Mouse (Mus musculus): ENCODE data around the gene Tenm3. TPM values are rescaled to one million over a fixed set of nuclear protein-coding genes. Genes with fewer than 3 reads are reported as not detected.

Gene Tenm3
- polyA plus RNA-seq, 1 experiment: 3.1 TPM

DNA sequence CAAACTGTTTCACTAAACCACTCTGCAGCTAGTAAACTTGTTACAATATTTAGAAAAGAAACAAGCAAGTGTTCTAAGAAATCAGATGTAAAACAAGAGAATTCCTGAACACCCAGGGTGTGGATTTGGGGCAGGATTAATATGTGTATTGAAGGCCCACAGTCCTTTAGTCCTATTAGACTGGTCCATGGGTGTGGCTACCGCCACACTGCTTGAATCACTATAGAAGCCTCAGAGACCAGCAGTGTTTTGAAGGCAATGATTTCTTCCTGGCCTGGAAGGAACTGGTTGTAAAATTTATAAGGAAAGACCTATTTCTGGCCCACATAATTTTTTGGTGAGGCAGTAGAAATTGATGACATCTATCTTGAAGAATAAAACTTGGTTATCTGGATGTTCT, 33.1 kb downstream of the Tenm3 start:
- DNase-seq (ENCODE audit: low read depth): no peak

DNA sequence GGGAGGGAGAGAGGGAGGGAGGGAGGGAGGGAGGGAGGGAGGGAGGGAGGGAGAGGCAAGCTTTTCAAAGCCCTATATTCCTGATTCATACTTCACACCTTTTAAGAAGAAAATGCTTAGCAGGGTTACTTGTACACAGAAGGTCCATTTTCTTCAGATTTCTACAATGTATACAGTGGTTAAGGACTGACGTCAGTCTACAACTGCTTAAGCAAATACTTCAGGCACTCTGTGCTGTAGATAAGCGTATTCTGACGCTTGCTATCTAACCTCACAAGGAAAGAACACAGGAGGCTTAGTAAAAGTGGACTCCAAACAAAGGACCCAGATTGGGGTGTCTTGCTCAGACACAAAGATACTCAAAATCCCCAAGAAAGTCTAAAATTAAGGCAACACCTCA, 34.6 kb downstream of the Tenm3 start:
- no peak for DNase-seq (ENCODE audit: low read depth)

DNA sequence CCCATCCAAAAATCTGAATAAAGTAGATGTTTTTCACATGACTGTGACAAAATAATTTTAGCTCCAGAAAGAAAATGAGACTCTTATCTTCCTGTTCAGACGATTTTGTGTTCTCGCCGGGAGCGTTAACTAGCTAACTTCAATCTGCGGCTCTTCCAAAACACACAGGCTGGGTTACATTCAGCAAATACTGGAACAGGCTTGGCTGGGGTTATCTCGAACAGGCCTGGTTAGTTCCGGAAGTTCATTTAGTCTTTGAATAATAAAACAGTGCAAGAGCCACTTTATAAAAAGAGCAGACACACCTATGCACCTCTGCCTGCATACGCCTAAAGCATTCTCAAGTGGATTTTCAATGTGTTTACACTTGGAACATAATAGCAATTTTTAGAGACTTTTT, 40.7 kb downstream of the Tenm3 start:
- DNase-seq (ENCODE audit: low read depth): no peak

- DNase-seq (ENCODE audit: low read depth): no peak
Observed at GRCm38 (mm10) chr8:48802231-48802630, 41.5 kb downstream of the Tenm3 start.

DNA sequence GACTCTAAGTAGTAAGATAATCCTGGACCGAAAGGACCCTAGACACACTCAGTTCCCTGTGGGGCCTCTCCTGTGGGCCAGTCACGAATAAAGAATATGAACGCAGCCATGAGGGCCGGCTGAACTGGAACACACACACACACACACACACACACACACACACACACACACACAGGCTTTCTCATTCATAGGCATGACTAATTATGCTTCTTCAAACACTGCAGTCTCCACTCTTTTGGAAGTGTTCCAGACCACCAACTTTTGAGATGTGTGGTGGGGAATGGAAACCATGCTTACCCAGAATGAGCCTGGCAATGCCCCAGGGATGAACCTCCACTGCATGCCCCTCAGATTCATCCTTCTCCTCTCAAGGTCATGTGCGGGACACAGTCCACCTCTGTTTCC, 45.8 kb downstream of the Tenm3 start:
- DNase-seq (ENCODE audit: low read depth): no peak

DNA sequence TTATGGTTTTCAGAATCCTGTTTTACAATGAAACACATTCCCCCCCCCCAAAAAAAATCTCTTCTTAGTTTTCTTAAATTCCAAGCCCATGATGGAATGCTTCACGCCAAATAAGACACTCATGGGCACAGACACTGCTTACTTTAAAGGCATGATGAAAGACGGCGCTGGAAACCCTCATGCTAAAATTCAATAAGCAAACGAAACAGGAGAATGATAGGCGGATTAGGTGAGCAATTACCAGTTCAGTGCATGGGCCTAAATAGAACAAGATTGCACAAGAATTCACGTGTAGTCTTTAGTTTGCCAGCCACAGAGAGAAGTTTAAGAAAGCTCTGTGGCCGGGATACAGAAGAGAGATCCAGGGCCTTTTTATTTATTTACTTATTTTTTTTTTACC, 49.5 kb downstream of the Tenm3 start:
- DNase-seq (ENCODE audit: low read depth): no peak

- DNase-seq (ENCODE audit: low read depth): no peak
Observed at GRCm38 (mm10) chr8:48793729-48794128, 50.0 kb downstream of the Tenm3 start.

DNA sequence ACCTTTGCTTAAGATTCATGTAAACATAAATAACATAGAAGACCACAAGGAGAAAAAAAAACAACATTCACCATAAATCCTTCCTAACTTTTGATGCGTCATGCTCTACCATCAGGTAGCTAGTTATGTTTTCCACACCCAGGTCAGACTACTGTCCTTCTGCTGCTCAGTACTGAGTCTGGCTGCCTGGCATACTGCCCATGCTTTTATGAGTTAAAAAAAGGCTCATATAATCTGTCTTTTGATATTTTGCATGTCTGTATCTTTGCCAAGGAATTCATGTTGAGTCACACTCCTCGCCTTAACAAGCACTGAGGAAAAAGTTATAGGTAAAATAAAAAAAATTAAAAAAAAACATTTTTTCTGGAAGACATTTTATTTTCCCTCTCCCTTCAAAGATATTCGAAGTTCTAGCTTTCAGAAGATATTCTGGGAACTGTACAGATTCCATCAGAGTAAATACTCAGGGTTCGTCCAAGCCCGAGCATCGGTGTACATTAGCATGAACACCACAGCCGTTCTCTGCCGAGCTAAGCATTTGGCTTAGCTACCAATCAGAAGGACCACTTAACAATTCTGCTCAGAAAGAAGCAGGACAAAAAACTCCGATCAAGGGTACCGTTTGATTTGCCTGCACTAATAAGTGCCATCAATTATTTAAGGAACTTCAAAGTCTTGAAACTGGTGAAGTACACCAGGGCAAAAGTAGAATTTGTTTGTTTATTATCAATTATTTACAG, 51.0 kb downstream of the Tenm3 start:
- DNase-seq (ENCODE audit: low read depth): no peak

DNA sequence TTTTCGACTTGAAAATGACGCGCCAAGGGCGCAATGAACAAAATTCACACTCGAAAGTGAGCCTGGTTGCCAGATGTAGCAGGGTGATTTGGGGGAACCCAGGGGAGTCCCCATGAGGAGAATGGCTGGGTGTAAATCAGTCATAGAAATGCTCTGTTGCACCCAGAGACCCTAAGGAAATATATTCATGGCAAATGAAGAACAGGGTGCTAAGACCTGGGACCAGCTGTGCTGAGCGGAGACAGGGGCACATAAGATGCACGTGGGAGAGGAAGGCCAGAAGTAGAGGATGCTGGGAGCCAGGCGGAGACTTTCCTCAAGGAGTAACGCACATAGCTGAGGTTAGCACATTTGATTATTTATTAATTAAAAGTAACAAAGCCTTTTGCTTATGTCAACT, 60.4 kb downstream of the Tenm3 start:
- no peak for DNase-seq (ENCODE audit: low read depth)

DNA sequence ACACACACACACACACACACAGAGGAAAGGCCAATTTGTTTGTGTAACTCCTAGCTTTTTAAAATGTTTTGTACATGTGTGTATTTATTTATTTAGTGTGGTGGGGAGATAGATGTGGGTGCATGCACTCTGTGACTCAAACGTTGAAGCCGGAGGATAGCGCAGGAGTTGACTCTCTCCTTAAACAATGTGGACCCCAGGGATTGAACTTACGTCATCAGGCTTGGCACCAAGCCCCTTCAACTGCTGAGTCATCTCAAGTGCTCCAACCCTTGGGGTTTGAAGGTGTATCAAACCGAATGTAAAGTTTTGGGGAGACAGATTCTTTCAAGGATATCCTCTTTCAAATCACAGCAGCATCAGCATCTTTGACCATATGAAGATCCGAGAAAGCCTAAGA, 63.1 kb downstream of the Tenm3 start:
- DNase-seq (ENCODE audit: low read depth): no peak

DNA sequence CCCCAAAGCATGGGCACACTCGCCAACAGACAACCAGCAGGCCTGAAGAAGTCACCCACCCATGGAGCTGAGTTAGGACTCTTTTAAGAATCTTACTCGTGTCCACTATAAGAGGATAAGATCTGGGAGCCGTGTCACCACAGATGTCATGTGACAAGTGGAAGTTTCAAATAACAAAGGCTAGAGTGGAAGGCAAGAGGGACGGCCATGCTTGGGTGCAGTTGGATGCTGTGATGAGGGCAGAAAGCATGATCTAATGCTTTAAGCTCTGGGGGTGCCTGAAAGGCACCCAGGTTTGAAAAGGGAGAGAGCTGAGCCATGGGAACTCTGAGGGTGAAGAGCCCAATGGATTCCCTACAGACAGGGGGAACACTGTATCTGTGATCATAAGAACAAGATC, 64.6 kb downstream of the Tenm3 start:
- DNase-seq (ENCODE audit: low read depth): no peak

GRCm38 (mm10) chr8:48776081-48776480, 67.7 kb downstream of the Tenm3 start:
- no peak for DNase-seq (ENCODE audit: low read depth)

- DNase-seq (ENCODE audit: low read depth): no peak
Observed at GRCm38 (mm10) chr8:48775531-48776037, 68.2 kb downstream of the Tenm3 start.

- DNase-seq (ENCODE audit: low read depth): no peak
Observed at GRCm38 (mm10) chr8:48774837-48775236, 68.9 kb downstream of the Tenm3 start.

DNA sequence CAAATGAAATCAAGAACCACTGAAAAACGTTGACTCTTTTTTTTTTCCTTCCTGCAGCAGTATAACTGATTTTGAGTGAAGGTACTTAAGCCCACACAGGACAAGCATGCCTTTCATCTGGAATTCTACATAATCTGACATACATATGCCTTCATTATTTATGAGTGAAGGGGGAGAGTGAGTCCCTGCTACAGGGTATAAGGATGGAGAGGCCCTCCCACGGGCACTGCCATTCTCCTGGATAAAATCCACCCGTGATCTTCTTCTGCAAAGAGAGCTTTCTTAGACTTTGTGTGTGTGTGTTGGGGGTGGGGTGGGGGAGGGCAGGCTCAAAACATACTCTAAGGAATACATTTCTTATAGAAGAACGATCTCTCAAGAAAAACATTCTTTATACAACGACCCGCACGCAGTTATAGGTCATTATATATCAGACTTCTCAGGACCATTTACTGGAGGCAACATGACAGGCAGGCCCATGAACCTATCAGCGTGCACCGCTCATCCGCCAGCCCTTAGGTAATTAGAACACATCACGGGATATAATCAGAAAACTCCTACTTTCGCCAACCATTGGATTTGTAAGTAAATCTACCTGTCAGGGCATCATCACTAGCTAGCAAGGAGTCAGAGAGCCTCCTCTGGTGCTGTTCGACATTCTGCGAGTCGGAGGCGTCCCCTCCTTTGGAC, 77.1 kb downstream of the Tenm3 start:
- no peak for DNase-seq (ENCODE audit: low read depth)

GRCm38 (mm10) chr8:48765212-48765611, 78.5 kb downstream of the Tenm3 start:
- DNase-seq (ENCODE audit: low read depth): no peak

DNA sequence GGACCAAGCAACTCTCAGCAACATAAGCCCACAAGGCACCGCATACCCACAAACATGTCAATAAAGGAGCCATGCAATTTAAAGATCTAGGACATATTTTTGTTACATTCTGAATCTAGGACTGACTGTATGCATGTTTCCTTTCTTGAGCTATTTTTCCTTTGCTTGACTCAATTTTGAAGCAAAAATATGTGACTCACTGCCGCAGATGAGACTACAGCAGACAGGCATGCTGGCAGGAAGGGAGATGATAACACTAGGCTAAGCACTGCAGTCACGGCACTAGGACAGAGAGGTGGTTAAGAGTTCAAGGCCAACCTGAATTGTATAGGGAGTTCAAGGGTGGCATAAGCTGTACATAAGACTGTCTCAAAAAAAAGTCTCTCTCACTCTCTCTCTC, 79.7 kb downstream of the Tenm3 start:
- no peak for DNase-seq (ENCODE audit: low read depth)

- DNase-seq (ENCODE audit: low read depth): no peak
Observed at GRCm38 (mm10) chr8:48756874-48757273, 86.9 kb downstream of the Tenm3 start.

- DNase-seq (ENCODE audit: low read depth): no peak
Observed at GRCm38 (mm10) chr8:48755492-48755891, 88.3 kb downstream of the Tenm3 start.

DNA sequence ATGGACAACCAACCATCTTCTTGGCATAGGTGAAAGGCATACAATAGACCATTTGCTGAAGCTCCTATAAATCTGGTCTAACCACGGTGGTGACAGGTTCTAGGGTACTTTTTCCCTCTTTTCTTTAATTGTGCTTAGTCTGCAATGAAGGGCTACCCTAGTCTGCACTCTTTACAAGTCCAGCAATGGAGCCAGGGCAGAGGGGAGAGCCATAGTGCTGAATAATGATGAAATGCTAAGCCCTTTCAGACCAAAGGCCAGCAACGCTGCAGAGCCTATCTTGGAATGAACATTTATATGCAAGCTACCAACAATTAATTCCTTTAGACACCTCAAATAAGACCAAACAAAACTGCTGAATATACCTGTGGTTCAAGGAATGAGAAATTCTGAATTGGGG, 88.8 kb downstream of the Tenm3 start:
- DNase-seq (ENCODE audit: low read depth): no peak

DNA sequence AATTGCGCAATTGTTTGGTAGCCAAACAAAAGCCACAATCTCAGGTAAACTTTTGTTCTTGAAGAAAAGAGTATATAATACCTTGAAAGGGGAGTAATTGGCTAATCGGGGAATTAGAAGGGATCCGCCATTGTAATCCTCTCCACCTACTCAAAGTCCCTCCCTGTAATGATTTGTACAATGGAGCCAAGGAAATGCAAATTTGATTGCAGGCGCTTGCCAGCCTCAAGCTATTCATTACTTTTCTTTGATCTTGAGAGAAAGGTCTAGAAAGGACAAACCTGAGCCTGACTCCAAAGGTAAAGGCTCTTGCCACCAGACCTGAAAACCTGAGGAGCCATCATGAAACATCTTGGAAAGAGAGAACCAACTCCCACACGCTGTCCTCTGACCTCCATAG, 91.8 kb downstream of the Tenm3 start:
- no peak for DNase-seq (ENCODE audit: low read depth)

GRCm38 (mm10) chr8:48748503-48749059, 95.2 kb downstream of the Tenm3 start:
- no peak for DNase-seq (ENCODE audit: low read depth)

GRCm38 (mm10) chr8:48743912-48744311, 99.8 kb downstream of the Tenm3 start:
- no peak for DNase-seq (ENCODE audit: low read depth)

Data from gonadal fat pad, adult 2 months (tissue).